Mouse (Mus musculus) spleen, adult 12 weeks (tissue): ENCODE measurements around the gene Mybbp1a.
"Not testable (repeated sequence)": the region's sequence is repeated elsewhere in the genome, so short reads cannot be mapped to it uniquely, and the experiment has no call there.

Experiments
- DNase-seq: peaks from one replicate; pipeline ENCODE4 v3.0.0; 2022; ENCODE audit warnings: low spot score

The Mybbp1a gene

GRCm38 (mm10) chr11:72413016-72413415 lies 28.1 kb upstream of the Mybbp1a start:
- DNase-seq = no peak

- no peak for DNase-seq
These were observed 27.5 kb upstream of the Mybbp1a start for GRCm38 (mm10) chr11:72413601-72414190.

- DNase-seq = no peak
These were observed 26.0 kb upstream of the Mybbp1a start for GRCm38 (mm10) chr11:72415155-72415554.

GRCm38 (mm10) chr11:72416666-72417065 lies 24.5 kb upstream of the Mybbp1a start:
- no peak for DNase-seq

GRCm38 (mm10) chr11:72417376-72417775 lies 23.8 kb upstream of the Mybbp1a start:
- no peak for DNase-seq

- no peak for DNase-seq
These were observed 22.9 kb upstream of the Mybbp1a start for GRCm38 (mm10) chr11:72418227-72418626.

GRCm38 (mm10) chr11:72419006-72419405 lies 22.1 kb upstream of the Mybbp1a start:
- no peak for DNase-seq

- DNase-seq = no peak
These were observed 20.6 kb upstream of the Mybbp1a start for GRCm38 (mm10) chr11:72420460-72421122.

GRCm38 (mm10) chr11:72421518-72422278 lies 19.5 kb upstream of the Mybbp1a start:
- no peak for DNase-seq

- no peak for DNase-seq
These were observed 17.5 kb upstream of the Mybbp1a start for GRCm38 (mm10) chr11:72423686-72424085.

- no peak for DNase-seq
These were observed 16.0 kb upstream of the Mybbp1a start for GRCm38 (mm10) chr11:72425201-72425600.

GRCm38 (mm10) chr11:72426884-72427283 lies 14.3 kb upstream of the Mybbp1a start:
- DNase-seq = no peak

GRCm38 (mm10) chr11:72428694-72429093 lies 12.5 kb upstream of the Mybbp1a start:
- DNase-seq = peak; percentile 60

GRCm38 (mm10) chr11:72429288-72429690 lies 11.9 kb upstream of the Mybbp1a start:
- DNase-seq = peak; percentile 58

GRCm38 (mm10) chr11:72430311-72431068 lies 10.7 kb upstream of the Mybbp1a start:
- not testable (repeated sequence) for DNase-seq

GRCm38 (mm10) chr11:72434963-72435693 lies 6.0 kb upstream of the Mybbp1a start, which contains the start of gene Ggt6:
Gene Ggt6 (plus strand): TSS chr11:72435526.
- DNase-seq = no peak

GRCm38 (mm10) chr11:72435694-72436045 lies 5.5 kb upstream of the Mybbp1a start:
- DNase-seq = no peak

GRCm38 (mm10) chr11:72436271-72436670 lies 4.9 kb upstream of the Mybbp1a start:
- DNase-seq = no peak

GRCm38 (mm10) chr11:72436756-72437650 lies 4.2 kb upstream of the Mybbp1a start:
- no peak for DNase-seq

GRCm38 (mm10) chr11:72438411-72438810 lies 2.7 kb upstream of the Mybbp1a start:
- no peak for DNase-seq

GRCm38 (mm10) chr11:72440597-72440964 lies 574 bp upstream of the Mybbp1a start:
- not testable (repeated sequence) for DNase-seq
